Mouse (Mus musculus) adrenal gland, adult 2 months (tissue): ENCODE data around the gene Rrnad1. TPM values are rescaled to one million over a fixed set of nuclear protein-coding genes. Genes with fewer than 3 reads are reported as not detected.
"Not testable (repeated sequence)": the region's sequence is repeated elsewhere in the genome, so short reads cannot be mapped to it uniquely, and the experiment has no call there.

Experiments used
- DNase-seq: peaks from one replicate; pipeline ENCODE4 v3.0.0; 2021
- polyA plus RNA-seq: library from polyadenylated mRNA; depleted of rRNA; stranded (reverse); fragments of >200 nt; gene quantifications from 2 replicates; pipeline ENCODE4 v1.2.3, GENCODE M21; 2012
- total RNA-seq, 2 experiments: library from RNA; stranded (reverse); gene quantifications; 2 replicates each; pipeline ENCODE4 v1.2.3; 2021

The Rrnad1 gene
- total and polyA plus RNA-seq, 3 experiments: 13.1 to 41.5 (median 16.3) TPM

- DNase-seq: no peak
Observed at GRCm38 (mm10) chr3:87918551-87918950, 12.0 kb downstream of the Rrnad1 start.

GRCm38 (mm10) chr3:87916990-87917389, 13.5 kb downstream of the Rrnad1 start:
- no peak for DNase-seq

GRCm38 (mm10) chr3:87913891-87914290, 16.6 kb downstream of the Rrnad1 start:
- no peak for DNase-seq

GRCm38 (mm10) chr3:87913491-87913890, 17.0 kb downstream of the Rrnad1 start:
- no peak for DNase-seq

- peak; percentile 85 for DNase-seq
Observed at GRCm38 (mm10) chr3:87910573-87911141, 19.9 kb downstream of the Rrnad1 start.

GRCm38 (mm10) chr3:87909874-87910273, 20.6 kb downstream of the Rrnad1 start:
- no peak for DNase-seq

- DNase-seq: peak; percentile 29
Observed at GRCm38 (mm10) chr3:87909381-87909780, 21.1 kb downstream of the Rrnad1 start.

GRCm38 (mm10) chr3:87907906-87908305, 22.6 kb downstream of the Rrnad1 start:
- DNase-seq: peak; percentile 51

GRCm38 (mm10) chr3:87906981-87907857, 23.3 kb downstream of the Rrnad1 start:
- peak; percentile 63 for DNase-seq

- DNase-seq: peak; percentile 81
Observed at GRCm38 (mm10) chr3:87906601-87906980, 23.9 kb downstream of the Rrnad1 start.

GRCm38 (mm10) chr3:87905880-87906485, 24.5 kb downstream of the Rrnad1 start, which contains the start of gene Hdgf:
Hdgf (plus strand) TSS chr3:87906321.
- peak; percentile 98 for DNase-seq

- DNase-seq: no peak
Observed at GRCm38 (mm10) chr3:87903821-87904220, 26.7 kb downstream of the Rrnad1 start.

GRCm38 (mm10) chr3:87901959-87902358, 28.6 kb downstream of the Rrnad1 start:
- DNase-seq: not testable (repeated sequence)

- DNase-seq: no peak
Observed at GRCm38 (mm10) chr3:87901036-87901624, 29.4 kb downstream of the Rrnad1 start.

- no peak for DNase-seq
Observed at GRCm38 (mm10) chr3:87899776-87900175, 30.7 kb downstream of the Rrnad1 start.

- DNase-seq: no peak
Observed at GRCm38 (mm10) chr3:87899266-87899665, 31.3 kb downstream of the Rrnad1 start.

GRCm38 (mm10) chr3:87893367-87893905, 37.1 kb downstream of the Rrnad1 start:
- DNase-seq: no peak

GRCm38 (mm10) chr3:87891481-87891880, 39.0 kb downstream of the Rrnad1 start:
- DNase-seq: no peak

GRCm38 (mm10) chr3:87887400-87887799, 43.1 kb downstream of the Rrnad1 start:
- not testable (repeated sequence) for DNase-seq

GRCm38 (mm10) chr3:87886416-87886815, 44.1 kb downstream of the Rrnad1 start:
- DNase-seq: no peak

- no peak for DNase-seq
Observed at GRCm38 (mm10) chr3:87886004-87886365, 44.5 kb downstream of the Rrnad1 start.

GRCm38 (mm10) chr3:87885281-87886003, 45.1 kb downstream of the Rrnad1 start, which contains the start of gene Prcc:
Prcc (minus strand) TSS chr3:87885608.
- peak; percentile 95 for DNase-seq
